Mouse (Mus musculus) layer of hippocampus, adult 11-12 months (tissue): ENCODE results near the gene Gm10840.

Experiments used
- DNase-seq: peaks from one replicate; pipeline ENCODE4 v3.0.0; 2022; ENCODE audit warnings: low spot score

Gene Gm10840

GRCm38 (mm10) chr11:106159921-106160840 is 469 bp upstream of the Gm10840 start:
- DNase-seq, result peak; percentile 86

- no peak for DNase-seq
These were observed 1.6 kb downstream of the Gm10840 start for GRCm38 (mm10) chr11:106162237-106162636.

DNA sequence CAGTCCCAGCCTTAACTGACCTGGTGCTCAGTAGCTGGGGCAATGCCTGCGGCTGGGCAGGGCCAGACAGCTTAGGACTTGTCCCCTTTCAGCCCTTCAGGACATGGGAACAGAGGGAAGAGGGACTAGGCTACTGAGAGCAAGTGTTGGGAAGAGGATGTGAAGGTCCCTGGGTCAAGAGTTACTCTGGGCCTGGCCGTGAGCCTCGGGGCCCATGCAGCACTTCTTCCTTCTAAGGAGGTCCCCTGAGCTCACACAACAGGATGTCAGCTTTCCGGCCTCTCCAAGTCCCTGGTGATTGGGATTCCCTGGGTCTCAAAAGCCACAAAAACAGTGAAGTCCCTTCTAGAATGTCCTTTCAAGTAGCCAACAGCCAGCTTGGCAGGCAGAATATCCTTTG is 2.9 kb downstream of the Gm10840 start:
- DNase-seq, result no peak

- DNase-seq, result no peak
These were observed 4.0 kb downstream of the Gm10840 start for GRCm38 (mm10) chr11:106164601-106165180.

- no peak for DNase-seq
These were observed 6.8 kb downstream of the Gm10840 start for GRCm38 (mm10) chr11:106167435-106167834.

GRCm38 (mm10) chr11:106170807-106171206 is 10.2 kb downstream of the Gm10840 start:
- no peak for DNase-seq

DNA sequence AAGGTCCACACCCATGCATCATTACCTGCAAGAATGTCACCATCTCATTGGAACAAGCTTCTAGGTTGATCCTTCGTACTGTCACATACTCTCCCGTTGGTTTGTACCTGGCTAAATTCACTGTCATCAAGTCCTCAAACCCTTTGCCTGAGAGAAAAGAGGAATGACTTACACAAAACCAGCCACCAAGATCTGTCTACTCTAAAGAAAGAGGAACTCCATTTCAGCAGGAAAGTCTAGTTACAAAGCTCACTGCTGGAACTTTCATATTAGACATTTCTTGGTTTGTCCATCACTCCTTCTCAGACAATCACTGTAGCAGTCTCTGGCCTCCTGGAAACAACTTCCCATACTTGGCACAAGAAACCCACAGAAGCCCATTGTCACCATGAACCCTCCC is 12.6 kb downstream of the Gm10840 start:
- no peak for DNase-seq

- no peak for DNase-seq
These were observed 13.7 kb downstream of the Gm10840 start for GRCm38 (mm10) chr11:106174372-106174771.

GRCm38 (mm10) chr11:106175081-106175480 is 14.4 kb downstream of the Gm10840 start:
- no peak for DNase-seq

- DNase-seq, result no peak
These were observed 15.7 kb downstream of the Gm10840 start for GRCm38 (mm10) chr11:106176372-106176771.

DNA sequence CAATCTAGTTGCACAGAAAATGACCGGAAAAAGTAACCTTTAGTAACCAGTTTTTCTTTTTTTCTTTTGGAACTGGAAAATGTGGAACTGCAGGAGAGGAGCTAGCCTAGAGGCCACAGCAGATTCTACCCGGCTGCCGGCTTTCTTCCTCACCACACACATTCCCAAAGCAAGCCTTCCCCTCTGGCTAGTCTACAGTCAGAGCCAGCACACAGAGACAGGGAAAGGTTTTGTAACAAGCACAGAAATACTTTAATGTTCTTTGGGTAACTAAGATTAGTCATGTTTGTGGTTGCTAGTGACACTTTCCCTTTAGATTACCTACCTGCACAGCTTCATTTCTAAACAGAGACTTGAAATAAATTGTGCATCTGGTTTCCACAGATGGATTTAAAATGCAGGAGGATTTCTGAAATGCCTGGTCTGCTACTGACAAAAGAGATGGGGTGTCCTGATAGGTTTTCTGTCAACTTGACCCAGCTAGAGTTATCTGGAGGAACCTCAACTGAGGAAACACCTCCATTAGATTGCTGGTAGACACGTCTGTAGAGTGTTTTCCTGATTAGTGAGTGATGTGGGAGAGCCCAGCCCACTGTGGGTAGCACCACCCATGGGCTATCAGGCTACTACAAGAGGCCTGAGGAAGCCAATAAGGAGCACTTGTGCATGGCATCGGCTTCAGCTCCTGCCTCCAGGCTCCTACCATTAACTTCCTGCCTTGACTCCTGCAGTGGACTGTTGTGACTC is 17.6 kb downstream of the Gm10840 start:
- no peak for DNase-seq

DNA sequence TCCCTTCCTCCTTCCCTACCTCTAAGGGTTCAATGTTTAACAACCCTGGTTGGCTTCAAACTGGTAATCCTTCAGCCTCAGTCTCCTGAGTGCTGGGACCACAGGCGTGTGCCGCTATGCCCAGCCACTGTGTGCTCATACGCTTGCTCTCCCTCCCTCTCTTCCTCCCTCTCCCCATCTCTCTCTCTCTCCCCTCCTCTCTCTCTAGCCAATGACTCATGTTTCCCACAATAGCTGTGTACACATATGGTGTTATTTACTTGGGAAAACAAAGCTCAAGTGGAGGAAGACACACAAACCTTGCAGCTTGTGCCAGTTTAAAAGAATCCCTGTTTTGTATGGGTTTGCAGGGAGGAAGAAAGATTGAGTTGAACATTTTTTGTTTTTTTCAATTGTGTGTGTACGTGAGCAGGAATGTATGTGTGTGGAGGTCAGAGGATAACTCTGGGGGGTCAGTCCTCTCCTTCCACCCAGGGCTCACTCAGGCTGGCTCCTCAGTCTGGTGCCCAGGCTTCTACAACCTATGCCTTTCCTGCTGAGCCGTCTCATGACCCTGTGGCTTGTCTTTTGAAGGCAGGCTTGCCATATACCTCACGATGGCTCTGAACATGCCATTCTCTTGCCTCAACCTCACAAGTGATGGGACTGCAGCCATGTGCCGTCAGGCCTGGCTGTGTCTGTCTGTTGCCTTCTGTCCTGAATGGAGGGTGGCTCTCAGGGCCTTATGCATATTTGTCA is 19.2 kb downstream of the Gm10840 start:
- no peak for DNase-seq

DNA sequence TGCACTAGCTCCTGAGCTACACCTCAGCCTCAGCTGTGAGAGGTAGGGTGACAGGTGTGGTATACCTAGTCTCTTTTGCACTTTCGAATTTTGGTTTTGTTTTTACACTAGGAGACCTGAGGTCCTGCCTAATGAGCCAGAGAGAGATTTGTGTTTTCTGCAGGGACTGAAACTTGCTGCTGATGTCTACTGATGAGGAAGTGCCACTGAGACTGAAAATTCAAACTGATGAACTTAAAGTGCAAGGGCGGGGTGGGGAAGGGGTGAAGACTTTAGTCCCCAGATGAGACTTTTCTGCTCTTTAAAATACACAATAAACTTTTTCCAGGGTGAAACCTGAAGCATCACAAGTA is 19.8 kb downstream of the Gm10840 start:
- no peak for DNase-seq

- DNase-seq, result no peak
These were observed 26.7 kb downstream of the Gm10840 start for GRCm38 (mm10) chr11:106187326-106187725.

DNA sequence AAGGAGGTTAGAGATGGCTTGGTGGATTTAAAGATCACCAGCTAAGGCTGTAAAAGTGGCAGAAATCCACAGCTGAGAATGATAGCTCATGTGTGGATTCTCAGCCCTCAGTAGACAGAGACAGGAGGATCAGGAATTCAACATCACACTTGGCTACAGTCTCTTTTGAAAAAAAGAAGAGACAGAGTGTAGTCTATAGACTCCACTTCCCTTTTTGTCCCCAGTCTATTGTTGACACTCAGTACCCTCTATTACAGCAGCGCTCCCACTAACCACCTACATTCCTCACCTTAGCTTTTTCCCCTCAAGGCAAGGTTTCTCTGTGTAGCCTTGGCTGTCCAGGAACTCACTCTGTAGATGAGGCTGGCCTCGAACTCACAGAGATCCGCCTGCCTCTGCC is 31.1 kb downstream of the Gm10840 start:
- DNase-seq, result no peak

DNA sequence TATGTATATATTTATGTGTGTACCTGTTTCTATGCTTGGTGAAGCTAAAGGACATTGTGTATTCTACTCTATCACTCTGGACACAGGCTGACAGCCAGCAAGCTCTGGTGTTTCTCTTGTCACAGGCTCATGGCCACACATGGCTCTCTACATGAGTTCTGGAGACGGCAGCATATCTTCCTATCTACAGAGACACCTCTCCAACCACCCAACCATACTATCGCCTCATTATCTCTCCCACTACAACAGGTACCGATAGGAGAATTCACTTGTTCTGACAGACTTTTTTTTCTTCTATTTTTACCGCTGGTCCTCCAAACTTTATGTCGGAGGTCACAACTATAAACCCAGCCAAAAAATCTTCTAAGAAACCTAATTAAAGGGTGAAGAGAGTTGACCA is 31.6 kb downstream of the Gm10840 start:
- no peak for DNase-seq

DNA sequence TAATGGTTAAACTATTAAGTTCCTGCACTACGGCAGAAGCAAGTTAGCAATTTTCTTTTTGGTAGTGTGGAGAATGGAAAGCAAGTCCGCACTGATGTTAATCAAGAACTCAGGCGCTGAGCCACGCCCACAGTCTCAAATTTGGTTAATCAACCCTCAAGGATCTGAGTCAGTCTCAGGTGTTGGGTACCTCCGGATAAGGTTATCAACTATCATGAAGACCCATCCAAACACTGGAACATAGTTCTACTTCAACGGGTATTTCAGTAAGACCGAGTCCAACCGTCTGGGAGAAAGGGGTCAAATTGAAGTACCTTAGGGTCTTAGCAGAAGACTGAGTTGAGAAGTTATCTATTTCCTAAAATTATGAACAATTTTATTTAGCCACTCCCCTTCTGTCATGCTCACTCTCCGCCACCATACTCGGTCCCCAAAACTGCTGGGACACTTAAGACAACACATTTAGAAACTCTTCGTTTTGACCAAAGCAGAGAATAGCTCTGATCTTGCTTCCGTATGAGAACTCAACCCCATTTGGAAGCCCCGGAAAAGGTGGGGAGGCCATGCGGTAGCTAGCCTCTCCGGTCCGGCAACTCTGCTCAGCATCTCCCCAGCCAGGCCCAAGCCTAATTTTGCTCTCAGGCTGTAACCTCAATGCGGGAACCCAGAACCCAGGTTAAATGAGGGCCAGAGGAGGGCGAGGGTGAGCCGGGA is 32.2 kb downstream of the Gm10840 start:
- no peak for DNase-seq

DNA sequence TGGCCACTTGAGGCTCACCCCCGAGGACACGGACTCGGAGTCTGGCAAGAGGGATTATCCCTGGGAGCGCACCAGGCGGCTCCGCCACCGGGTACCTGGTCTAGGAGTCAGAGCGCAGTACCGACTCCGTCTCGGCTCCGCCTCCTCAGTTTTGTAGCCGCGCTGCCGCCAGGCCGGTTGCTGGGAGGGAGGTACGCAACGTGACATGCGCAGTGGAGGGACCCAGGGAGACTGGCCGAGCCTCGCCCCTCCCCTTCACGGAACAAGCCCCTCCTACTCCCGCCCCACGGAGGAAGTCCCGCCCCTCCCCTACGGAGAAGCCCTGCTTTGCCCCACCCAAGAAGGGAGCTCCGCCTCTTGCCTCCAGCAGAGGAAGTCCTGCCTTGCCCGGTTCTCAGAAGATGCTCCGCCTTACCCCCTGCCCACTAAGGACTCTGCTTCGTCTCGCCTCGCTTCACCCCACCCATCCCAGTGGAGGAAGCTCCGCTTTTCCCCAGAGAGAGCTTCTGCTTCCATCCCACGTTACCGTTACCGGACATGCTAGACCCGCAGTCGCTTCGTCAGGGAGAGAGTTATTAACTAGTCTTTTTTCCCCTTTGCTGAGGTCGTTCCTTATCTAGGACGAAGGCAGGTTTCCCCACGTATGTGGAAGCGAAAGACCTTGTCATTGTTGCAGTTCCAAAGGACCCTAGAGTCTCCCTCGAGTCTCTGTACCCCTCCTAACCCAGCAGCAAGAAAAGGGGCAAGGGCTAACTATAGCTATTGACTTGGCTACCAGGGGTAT is 32.9 kb downstream of the Gm10840 start:
- peak; percentile 95 for DNase-seq

GRCm38 (mm10) chr11:106194155-106194541 is 33.5 kb downstream of the Gm10840 start:
- no peak for DNase-seq

DNA sequence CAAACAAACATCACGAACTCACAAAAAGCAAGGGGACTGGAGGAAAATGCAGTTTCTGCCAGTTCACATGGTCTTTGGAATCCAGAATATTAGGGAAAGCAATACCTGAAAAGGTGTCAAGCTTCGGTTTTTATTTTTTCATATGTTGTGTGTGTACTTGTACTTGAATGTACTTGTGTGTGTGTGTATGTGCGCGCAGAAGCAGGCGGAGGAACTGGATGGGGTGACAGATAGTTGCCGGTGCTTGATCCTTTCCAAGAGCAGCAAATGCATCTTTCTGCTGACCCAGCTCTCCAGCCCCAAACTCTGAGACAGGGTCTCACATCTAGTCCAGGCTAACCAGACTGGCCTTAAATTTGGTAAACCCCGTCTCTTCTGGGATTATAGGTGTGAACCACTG is 34.2 kb downstream of the Gm10840 start:
- no peak for DNase-seq

GRCm38 (mm10) chr11:106195341-106195740 is 34.7 kb downstream of the Gm10840 start:
- no peak for DNase-seq
